Mouse (Mus musculus) central nervous system, embryonic 18 days (tissue): ENCODE measurements around the gene Pmm1. TPM values are rescaled to one million over a fixed set of nuclear protein-coding genes. Genes with fewer than 3 reads are reported as not detected.

Experiments used
- polyA plus RNA-seq: library from polyadenylated mRNA; depleted of rRNA; stranded (reverse); fragments of >200 nt; gene quantifications from 2 replicates; pipeline ENCODE4 v1.2.3, GENCODE M21; 2012; rRNA removed

Gene Pmm1
- 144 and 149 TPM in 2 replicates for polyA plus RNA-seq

DNA sequence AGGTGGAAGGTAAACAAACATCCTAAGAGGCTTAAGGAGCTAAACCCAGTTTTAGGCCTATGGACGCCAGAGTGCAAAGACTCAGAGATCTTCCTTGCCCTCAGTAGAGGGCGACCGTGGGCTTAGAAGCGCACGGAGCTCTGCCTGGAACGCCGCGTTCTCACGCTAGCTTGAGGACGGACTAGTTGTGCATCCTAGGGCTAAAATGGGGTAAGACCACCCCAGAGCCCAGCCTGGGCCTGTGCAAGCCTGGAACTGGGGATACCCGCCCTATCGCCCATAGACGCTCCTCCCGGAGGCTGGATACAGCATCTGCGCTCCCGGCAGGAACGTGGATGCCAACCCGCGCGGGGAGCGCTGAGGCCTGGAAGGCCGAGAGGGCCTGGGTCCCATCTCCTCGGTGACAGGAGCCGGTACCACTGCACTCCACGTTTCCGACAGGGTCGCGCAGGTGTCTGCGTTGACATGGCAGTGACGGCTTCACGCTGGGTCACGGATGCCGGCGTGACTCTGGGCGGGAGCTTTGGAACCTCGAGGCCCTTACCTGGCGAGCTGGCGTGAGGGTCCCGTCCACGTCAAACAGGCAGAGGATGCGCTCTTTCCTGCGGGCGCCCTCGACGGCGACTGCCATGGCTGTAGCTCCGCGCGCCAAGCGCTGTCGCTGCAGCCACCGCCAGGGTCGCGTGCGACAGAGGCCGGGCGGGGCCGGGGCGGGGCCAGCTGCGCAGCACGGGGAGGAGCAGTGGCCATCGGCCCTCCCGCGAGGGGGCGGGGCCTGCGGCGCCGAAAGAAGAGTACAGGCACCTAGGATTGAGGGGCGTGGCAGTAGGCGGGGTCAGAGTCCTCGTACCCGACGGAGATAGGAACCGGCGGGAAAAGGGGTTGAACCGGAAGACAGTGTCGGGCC is at the start of gene Pmm1:
Gene Pmm1, minus strand, starts transcription at position 760 of the 907 bp plus-strand sequence.

DNA sequence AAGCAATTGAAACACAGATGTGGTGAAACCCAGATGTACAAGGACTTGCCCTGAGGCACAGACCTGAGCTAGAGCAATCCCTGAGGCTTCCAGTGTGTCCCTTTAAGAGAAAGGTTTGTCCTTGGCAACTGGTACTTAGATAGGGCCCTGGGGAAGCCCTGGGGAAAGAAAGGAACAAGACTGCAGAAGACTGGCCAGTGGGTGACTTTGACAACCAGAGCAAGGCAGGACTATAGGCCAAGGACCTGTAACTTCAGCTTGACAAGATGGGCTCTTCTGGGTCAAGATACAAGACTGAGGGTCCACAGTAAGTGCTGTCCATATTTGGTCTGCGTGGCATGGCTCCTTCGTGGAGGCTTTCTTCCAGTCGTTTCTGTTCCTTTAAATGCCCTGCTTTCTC is 26.9 kb upstream of the Pmm1 start, which contains the start of gene Xrcc6:
Gene Xrcc6, plus strand, starts transcription at position 190 of the 400 bp plus-strand sequence.

DNA sequence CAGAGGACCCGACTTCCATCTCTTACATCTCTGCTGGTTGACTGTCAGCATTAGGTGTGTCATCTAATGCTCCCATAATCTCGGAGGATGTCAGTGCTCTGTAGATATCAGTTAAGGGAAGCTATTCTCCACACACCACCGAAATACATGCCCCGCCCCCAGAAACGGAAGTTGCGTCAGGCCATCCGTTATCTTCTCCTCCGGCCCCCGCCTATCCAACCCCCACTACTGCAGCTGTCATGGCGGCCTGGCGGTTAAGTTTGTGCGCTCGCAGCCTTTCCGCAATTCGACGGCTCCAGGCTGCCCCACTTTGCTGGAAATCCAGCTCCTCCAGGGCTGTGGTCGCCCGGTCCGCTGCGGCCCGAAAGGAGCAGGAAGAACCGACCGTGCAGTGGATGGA is 19.6 kb upstream of the Pmm1 start, which contains the start of gene 1700029P11Rik:
Gene 1700029P11Rik, plus strand, starts transcription at position 220 of the 400 bp plus-strand sequence.

DNA sequence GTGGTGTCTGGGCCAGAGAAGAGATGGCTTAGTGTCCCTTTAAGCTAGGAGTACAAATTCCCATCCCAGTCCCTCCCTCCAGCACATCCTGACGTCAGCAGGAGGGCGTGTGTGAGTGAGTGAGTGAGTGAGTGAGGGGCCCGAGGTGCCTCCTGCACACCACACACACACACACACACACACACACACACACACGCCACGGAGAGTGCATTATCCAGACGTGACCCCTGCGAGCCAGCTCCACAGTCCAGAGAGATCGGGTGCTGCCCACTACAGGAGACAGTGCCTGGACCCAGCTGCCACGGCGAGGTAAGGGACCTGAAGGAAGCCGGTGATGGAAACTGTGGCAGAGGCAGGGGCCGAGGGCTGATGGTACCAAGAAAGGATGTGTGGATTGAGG is 24.1 kb downstream of the Pmm1 start, which contains the start of gene Csdc2:
Gene Csdc2, plus strand, starts transcription at position 81 of the 400 bp plus-strand sequence.

DNA sequence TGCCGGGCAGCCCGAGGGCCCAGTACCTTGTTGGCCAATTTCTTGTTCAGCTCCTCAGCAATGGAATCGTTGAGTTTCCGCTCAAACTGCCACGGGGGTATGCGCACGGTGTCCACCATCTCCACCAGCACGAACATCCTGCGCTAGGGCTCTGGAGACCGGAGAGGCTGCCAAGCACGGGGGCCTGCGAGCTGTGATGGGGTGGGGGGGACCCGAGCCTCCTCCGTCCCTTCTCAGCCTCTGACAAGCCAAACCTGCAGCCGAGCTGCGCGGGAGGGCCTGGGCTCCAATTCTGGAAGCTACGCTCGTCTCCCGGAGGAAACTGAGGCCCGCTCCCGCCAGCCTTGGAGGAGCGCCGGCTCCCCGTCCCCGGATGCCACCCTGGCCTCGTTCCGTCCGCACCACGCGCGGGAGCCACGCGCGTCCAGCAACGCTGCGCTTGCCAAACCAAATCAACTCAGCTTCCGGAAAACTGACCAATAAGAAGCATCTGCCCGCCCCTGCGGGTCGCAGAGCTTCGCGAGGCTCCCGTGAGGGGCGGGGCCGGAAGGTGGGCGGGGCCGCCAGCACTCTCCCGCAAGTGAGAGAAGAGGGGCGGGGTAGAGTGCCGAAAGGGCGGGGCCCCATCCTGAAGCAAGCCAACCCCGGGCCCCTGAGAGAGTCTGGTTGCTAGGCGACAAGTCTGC is 34.8 kb downstream of the Pmm1 start, which contains the start of gene Polr3h:
Gene Polr3h, minus strand, starts transcription at position 481 of the 686 bp plus-strand sequence.

Other genes starting within 250 kb of the Pmm1 start
- 78.3 and 86.5 TPM in 2 replicates for gene Zc3h7b, start 215.9 kb downstream of the Pmm1 start, polyA plus RNA-seq
- gene Rangap1, start 215.4 kb downstream of the Pmm1 start, polyA plus RNA-seq: 108 and 111 TPM in 2 replicates
- 43.3 and 46.3 TPM in 2 replicates for gene Tef, start 158.5 kb downstream of the Pmm1 start, polyA plus RNA-seq
- 11.4 and 13.9 TPM in 2 replicates for gene Tob2, start 102.1 kb downstream of the Pmm1 start, polyA plus RNA-seq
- gene Phf5a, start 89.0 kb downstream of the Pmm1 start, polyA plus RNA-seq: 84.8 and 91.0 TPM in 2 replicates
- 279 and 283 TPM in 2 replicates for gene Aco2, start 88.6 kb downstream of the Pmm1 start, polyA plus RNA-seq
- gene Polr3h, start 34.7 kb downstream of the Pmm1 start, polyA plus RNA-seq: 40.8 and 43.1 TPM in 2 replicates
- gene Csdc2, start 24.2 kb downstream of the Pmm1 start, polyA plus RNA-seq: 140 and 156 TPM in 2 replicates
- gene 1700029P11Rik, start 19.6 kb upstream of the Pmm1 start, polyA plus RNA-seq: not detected in 2 replicates
- 28.8 and 29.4 TPM in 2 replicates for gene Xrcc6, start 26.9 kb upstream of the Pmm1 start, polyA plus RNA-seq
- gene Desi1, start 72.9 kb upstream of the Pmm1 start, polyA plus RNA-seq: 52.5 and 53.6 TPM in 2 replicates
- gene Snu13, start 86.7 kb upstream of the Pmm1 start, polyA plus RNA-seq: 145 and 150 TPM in 2 replicates
- gene 4930407I10Rik, start 98.2 kb upstream of the Pmm1 start, polyA plus RNA-seq: not detected in 2 replicates
- gene Mei1, start 109.1 kb upstream of the Pmm1 start, polyA plus RNA-seq: 0.13 and 0.21 TPM in 2 replicates
- gene Ccdc134, start 167.0 kb upstream of the Pmm1 start, polyA plus RNA-seq: 18.4 and 19.4 TPM in 2 replicates
- gene Srebf2, start 186.3 kb upstream of the Pmm1 start, polyA plus RNA-seq: 121 and 141 TPM in 2 replicates